Mouse (Mus musculus): Measurements from ENCODE around the gene Sh3gl2. TPM values are rescaled to one million over a fixed set of nuclear protein-coding genes. Genes with fewer than 3 reads are reported as not detected.

Gene Sh3gl2
- polyA plus RNA-seq, 1 experiment from 2014 or later: 17.5 TPM

- no peak overlapping the region for H3K9ac ChIP-seq (ENCODE audit: low read length)
- H3K4me1 ChIP-seq (replicated peaks; ENCODE audit: control insufficient read depth, insufficient read depth, low read length): no peaks in the 10 kb centered on the region
- H3K9me3 ChIP-seq (ENCODE audit: control insufficient read depth, low read length): no peaks in the 10 kb centered on the region
- H3K27me3 ChIP-seq (replicated peaks; ENCODE audit: control insufficient read depth, insufficient read depth, low read length): no peaks in the 10 kb centered on the region
- no peak overlapping the region for H3K27ac ChIP-seq (ENCODE audit: low read depth)
- H3K36me3 ChIP-seq (ENCODE audit: control insufficient read depth, insufficient read depth, low read length): no peaks in the 10 kb centered on the region
- no peak overlapping the region for H3K4me3 ChIP-seq (ENCODE audit: low read depth, low read length)
- no peak overlapping the region for H3K4me2 ChIP-seq (ENCODE audit: low read length)
- DNase-seq (ENCODE audit: low spot score): no peak
- WGBS: 56% methylated on average over 3 of the region's 3 CpGs
- ATAC-seq (replicated peaks; ENCODE audit: low FRiP score, low TSS enrichment, low read depth): no peak
These were observed 233.9 kb downstream of the Sh3gl2 start for GRCm38 (mm10) chr4:85438813-85439212.

GRCm38 (mm10) chr4:85483586-85483985 is 278.7 kb downstream of the Sh3gl2 start:
- H3K4me2 ChIP-seq (ENCODE audit: low read length): no peak overlapping the region
- H3K36me3 ChIP-seq (ENCODE audit: control insufficient read depth, insufficient read depth, low read length): no peaks in the 10 kb centered on the region
- no peak overlapping the region for H3K9ac ChIP-seq (ENCODE audit: low read length)
- H3K27ac ChIP-seq (ENCODE audit: low read depth): no peak overlapping the region
- 96% methylated on average over 6 of the region's 6 CpGs for WGBS
- no peaks in the 10 kb centered on the region for H3K9me3 ChIP-seq (ENCODE audit: control insufficient read depth, low read length)
- DNase-seq (ENCODE audit: low spot score) (no peak), ATAC-seq (replicated peaks; ENCODE audit: low FRiP score, low TSS enrichment, low read depth) (no peak)
- no peak overlapping the region for H3K4me3 ChIP-seq (ENCODE audit: low read depth, low read length)
- no peaks in the 10 kb centered on the region for H3K4me1 ChIP-seq (replicated peaks; ENCODE audit: control insufficient read depth, insufficient read depth, low read length)
- H3K27me3 ChIP-seq (replicated peaks; ENCODE audit: control insufficient read depth, insufficient read depth, low read length): no peaks in the 10 kb centered on the region

GRCm38 (mm10) chr4:85486316-85486946 is 281.5 kb downstream of the Sh3gl2 start:
- WGBS: 82% methylated on average over 10 of the region's 10 CpGs

GRCm38 (mm10) chr4:85505718-85506117 is 300.8 kb downstream of the Sh3gl2 start:
- no peak for DNase-seq (ENCODE audit: low spot score)
- H3K4me2 ChIP-seq (ENCODE audit: low read length): no peak overlapping the region
- H3K27me3 ChIP-seq (replicated peaks; ENCODE audit: control insufficient read depth, insufficient read depth, low read length): no peaks in the 10 kb centered on the region
- no peaks in the 10 kb centered on the region; the same call in 1 of the 2 replicates for H3K4me1 ChIP-seq (replicated peaks; ENCODE audit: control insufficient read depth, insufficient read depth, low read length)
- H3K36me3 ChIP-seq (ENCODE audit: control insufficient read depth, insufficient read depth, low read length): no peaks in the 10 kb centered on the region
- H3K9ac ChIP-seq (ENCODE audit: low read length): no peak overlapping the region
- H3K27ac ChIP-seq (ENCODE audit: low read depth): no peak overlapping the region
- H3K4me3 ChIP-seq (ENCODE audit: low read depth, low read length): no peak overlapping the region
- WGBS: 60% methylated on average over 3 of the region's 3 CpGs
- no peak for ATAC-seq (replicated peaks; ENCODE audit: low FRiP score, low TSS enrichment, low read depth)
- no peaks in the 10 kb centered on the region for H3K9me3 ChIP-seq (ENCODE audit: control insufficient read depth, low read length)

More at GRCm38 (mm10) chr4:85486316-85486946, 281.5 kb downstream of the Sh3gl2 start:
- no peaks in the 10 kb centered on the region for H3K4me1 ChIP-seq (replicated peaks; ENCODE audit: control insufficient read depth, insufficient read depth, low read length)
- no peak overlapping the region for H3K4me3 ChIP-seq (ENCODE audit: low read depth, low read length)
- no peaks in the 10 kb centered on the region for H3K27me3 ChIP-seq (replicated peaks; ENCODE audit: control insufficient read depth, insufficient read depth, low read length)
- ATAC-seq (replicated peaks; ENCODE audit: low FRiP score, low TSS enrichment, low read depth) (no peak), DNase-seq (ENCODE audit: low spot score) (no peak)
- H3K36me3 ChIP-seq (ENCODE audit: control insufficient read depth, insufficient read depth, low read length): no peaks in the 10 kb centered on the region
- no peak overlapping the region for H3K9ac ChIP-seq (ENCODE audit: low read length)
- H3K4me2 ChIP-seq (ENCODE audit: low read length): no peak overlapping the region
- no peak overlapping the region for H3K27ac ChIP-seq (ENCODE audit: low read depth)
- H3K9me3 ChIP-seq (ENCODE audit: control insufficient read depth, low read length): no peaks in the 10 kb centered on the region

- ATAC-seq (replicated peaks; ENCODE audit: low FRiP score, low TSS enrichment, low read depth): no peak
- DNase-seq (ENCODE audit: low spot score): no peak
- Histone ChIP-seq H3K9me3 (ENCODE audit: control insufficient read depth, low read length) (no peaks in the 10 kb centered on the region), H3K27me3 (replicated peaks; ENCODE audit: control insufficient read depth, insufficient read depth, low read length) (no peaks in the 10 kb centered on the region), H3K36me3 (ENCODE audit: control insufficient read depth, insufficient read depth, low read length) (no peaks in the 10 kb centered on the region), H3K27ac (ENCODE audit: low read depth) (no peak overlapping the region), H3K4me1 (replicated peaks; ENCODE audit: control insufficient read depth, insufficient read depth, low read length) (no peaks in the 10 kb centered on the region; the same call in 1 of the 2 replicates), H3K4me2 (ENCODE audit: low read length) (no peak overlapping the region), H3K9ac (ENCODE audit: low read length) (no peak overlapping the region), H3K4me3 (ENCODE audit: low read depth, low read length) (no peak overlapping the region)
- 73% methylated on average over 2 of the region's 2 CpGs for WGBS
These were observed 302.1 kb downstream of the Sh3gl2 start for GRCm38 (mm10) chr4:85506976-85507375.

- H3K4me3 ChIP-seq (ENCODE audit: low read depth, low read length): no peak overlapping the region
- DNase-seq (ENCODE audit: low spot score) (no peak), ATAC-seq (replicated peaks; ENCODE audit: low FRiP score, low TSS enrichment, low read depth) (no peak)
- H3K27me3 ChIP-seq (replicated peaks; ENCODE audit: control insufficient read depth, insufficient read depth, low read length): no peaks in the 10 kb centered on the region
- H3K9ac ChIP-seq (ENCODE audit: low read length): no peak overlapping the region
- H3K36me3 ChIP-seq (ENCODE audit: control insufficient read depth, insufficient read depth, low read length): no peaks in the 10 kb centered on the region
- H3K4me2 ChIP-seq (ENCODE audit: low read length): no peak overlapping the region
- no peaks in the 10 kb centered on the region; the same call in 1 of the 2 replicates for H3K4me1 ChIP-seq (replicated peaks; ENCODE audit: control insufficient read depth, insufficient read depth, low read length)
- no peak overlapping the region for H3K27ac ChIP-seq (ENCODE audit: low read depth)
- H3K9me3 ChIP-seq (ENCODE audit: control insufficient read depth, low read length): no peaks in the 10 kb centered on the region
- 29% methylated on average over 5 of the region's 5 CpGs for WGBS
These were observed 302.6 kb downstream of the Sh3gl2 start for GRCm38 (mm10) chr4:85507491-85507890.

GRCm38 (mm10) chr4:85513288-85513687 is 308.4 kb downstream of the Sh3gl2 start:
- Histone ChIP-seq H3K4me3 (ENCODE audit: low read depth, low read length) (no peak overlapping the region), H3K27ac (ENCODE audit: low read depth) (no peak overlapping the region), H3K9me3 (ENCODE audit: control insufficient read depth, low read length) (no peaks in the 10 kb centered on the region), H3K4me2 (ENCODE audit: low read length) (peak overlapping the region; percentile 100), H3K36me3 (ENCODE audit: control insufficient read depth, insufficient read depth, low read length) (no peaks in the 10 kb centered on the region), H3K27me3 (replicated peaks; ENCODE audit: control insufficient read depth, insufficient read depth, low read length) (peaks cover 13% of the 10 kb centered on the region), H3K9ac (ENCODE audit: low read length) (no peak overlapping the region), H3K4me1 (replicated peaks; ENCODE audit: control insufficient read depth, insufficient read depth, low read length) (peaks cover 7% of the 10 kb centered on the region; the same call in 1 of the 2 replicates)
- peak; percentile 62 for DNase-seq (ENCODE audit: low spot score)
- no peak for ATAC-seq (replicated peaks; ENCODE audit: low FRiP score, low TSS enrichment, low read depth)
- WGBS: 39% methylated on average over 7 of the region's 7 CpGs

GRCm38 (mm10) chr4:85513792-85514191 is 308.9 kb downstream of the Sh3gl2 start, which contains the start of gene Adamtsl1:
Adamtsl1 (plus strand) TSS chr4:85514172.
- H3K9me3 ChIP-seq (ENCODE audit: control insufficient read depth, low read length): no peaks in the 10 kb centered on the region
- H3K4me2 ChIP-seq (ENCODE audit: low read length): peak within 1 kb of the TSS; percentile 100
- peaks cover 13% of the 10 kb centered on the region for H3K27me3 ChIP-seq (replicated peaks; ENCODE audit: control insufficient read depth, insufficient read depth, low read length)
- no peaks in the 10 kb centered on the region for H3K36me3 ChIP-seq (ENCODE audit: control insufficient read depth, insufficient read depth, low read length)
- 4% methylated on average over 9 of the region's 9 CpGs for WGBS
- peak within 1 kb of the TSS; percentile 49 for H3K4me3 ChIP-seq (ENCODE audit: low read depth, low read length)
- ATAC-seq (replicated peaks; ENCODE audit: low FRiP score, low TSS enrichment, low read depth) (peak; percentile 41; the same call in 1 of the 2 replicates), DNase-seq (ENCODE audit: low spot score) (no peak)
- peak within 1 kb of the TSS; percentile 35 for H3K9ac ChIP-seq (ENCODE audit: low read length)
- H3K27ac ChIP-seq (ENCODE audit: low read depth): no peak within 1 kb of the TSS
- H3K4me1 ChIP-seq (replicated peaks; ENCODE audit: control insufficient read depth, insufficient read depth, low read length): 0 out of 2 replicates have a peak, but pooled peaks cover 7% of the 10 kb centered on the region

- Histone ChIP-seq H3K27me3 (replicated peaks; ENCODE audit: control insufficient read depth, insufficient read depth, low read length) (peaks cover 13% of the 10 kb centered on the region), H3K9ac (ENCODE audit: low read length) (peak overlapping the region; percentile 35), H3K36me3 (ENCODE audit: control insufficient read depth, insufficient read depth, low read length) (no peaks in the 10 kb centered on the region), H3K4me1 (replicated peaks; ENCODE audit: control insufficient read depth, insufficient read depth, low read length) (0 out of 2 replicates have a peak, but pooled peaks cover 7% of the 10 kb centered on the region), H3K9me3 (ENCODE audit: control insufficient read depth, low read length) (no peaks in the 10 kb centered on the region), H3K4me2 (ENCODE audit: low read length) (peak overlapping the region; percentile 100), H3K27ac (ENCODE audit: low read depth) (no peak overlapping the region), H3K4me3 (ENCODE audit: low read depth, low read length) (peak overlapping the region; percentile 49)
- ATAC-seq (replicated peaks; ENCODE audit: low FRiP score, low TSS enrichment, low read depth) (peak; percentile 90), DNase-seq (ENCODE audit: low spot score) (peak; percentile 77)
- under 1% methylated on average over 33 of the region's 33 CpGs for WGBS
These were observed 309.3 kb downstream of the Sh3gl2 start for GRCm38 (mm10) chr4:85514205-85514681.

Data from intestine, embryonic 14.5 days (tissue).